Mouse (Mus musculus) CH12.LX (cell line): ENCODE data around the gene Arid4a. TPM values are rescaled to one million over a fixed set of nuclear protein-coding genes. Genes with fewer than 3 reads are reported as not detected.

ENCODE experiments used
- DNase-seq: peaks from one replicate; pipeline ENCODE4 v3.0.0-alpha.2; 2013; ENCODE audit errors: extremely low read depth
- H3K27ac ChIP-seq: 2 replicates; pipeline ENCODE4 v1.5.1; 2012; ENCODE audit warnings: low read depth, mild to moderate bottlenecking, control low read depth, moderate library complexity; ENCODE audit not compliant: insufficient read depth
- H3K27me3 ChIP-seq: replicated peaks from 2 replicates; pipeline ENCODE3; 2012; ENCODE audit warnings: inconsistent platforms
- H3K36me3 ChIP-seq, 2 experiments: replicated peaks in 1 of 2; 2 replicates each; pipeline versions ENCODE3 to v1.6.1; 2012; ENCODE audit warnings: inconsistent platforms in 1 of 2, low read length in 1 of 2, mild to moderate bottlenecking in 1 of 2, mixed read lengths in 1 of 2, moderate library complexity in 1 of 2; ENCODE audit not compliant: control insufficient read depth in 1 of 2, insufficient read depth in 1 of 2
- H3K4me1 ChIP-seq, 2 experiments: 2 replicates each; pipeline ENCODE4 v1.6.1; 2012; ENCODE audit warnings: inconsistent platforms in 1 of 2, moderate library complexity in 1 of 2; ENCODE audit not compliant: insufficient read depth in 2 of 2, control insufficient read depth in 1 of 2
- H3K4me2 ChIP-seq: 2 replicates; pipeline ENCODE4 v1.6.1; 2012; ENCODE audit warnings: low read depth, mild to moderate bottlenecking, control low read depth; ENCODE audit not compliant: poor library complexity, insufficient read depth, severe bottlenecking
- H3K4me3 ChIP-seq, 3 experiments: fragments of 150-350 bp in 1 of 3; sonication (generic) in 1 of 3; replicated peaks in 1 of 3; 2 replicates each; pipeline versions ENCODE3 to v1.5.1; 2011 to 2012; ENCODE audit warnings: low read depth in 2 of 3, low read length in 2 of 3, mild to moderate bottlenecking in 2 of 3, moderate library complexity in 2 of 3, control low read depth in 1 of 3, improper control_type of control experiment in 1 of 3, inconsistent platforms in 1 of 3, mixed read lengths in 1 of 3; ENCODE audit not compliant: poor library complexity in 1 of 3
- H3K79me2 ChIP-seq: replicated peaks from 2 replicates; pipeline ENCODE4 v1.6.1; 2012; ENCODE audit warnings: mild to moderate bottlenecking, moderate library complexity; ENCODE audit not compliant: control insufficient read depth, poor library complexity, insufficient read depth, severe bottlenecking; ENCODE audit errors: extremely low read depth
- H3K9ac ChIP-seq: 2 replicates; pipeline ENCODE4 v1.6.1; 2012; ENCODE audit warnings: low read depth, mild to moderate bottlenecking, control low read depth, moderate library complexity; ENCODE audit not compliant: insufficient read depth
- H3K9me3 ChIP-seq: replicated peaks from 2 replicates; pipeline ENCODE3; 2012; ENCODE audit warnings: low read length, inconsistent platforms, mixed read lengths
- BHLHE40 ChIP-seq: IDR thresholded peaks from 2 replicates; pipeline ENCODE4 v1.6.1; 2011; ENCODE audit warnings: mild to moderate bottlenecking, low read depth, low read length, improper control_type of control experiment
- CHD1 ChIP-seq: IDR thresholded peaks from 2 replicates; pipeline ENCODE4 v1.6.1; 2012; ENCODE audit warnings: low read depth, low read length, improper control_type of control experiment, inconsistent platforms
- CHD2 ChIP-seq: IDR thresholded peaks from 2 replicates; pipeline ENCODE4 v1.6.1; 2011; ENCODE audit warnings: low read length, improper control_type of control experiment
- E2F4 ChIP-seq: IDR thresholded peaks from 2 replicates; pipeline ENCODE4 v1.6.1; 2011; ENCODE audit warnings: low read depth, low read length, improper control_type of control experiment; ENCODE audit not compliant: insufficient replicate concordance
- ELF1 ChIP-seq: IDR thresholded peaks from 2 replicates; pipeline ENCODE4 v1.6.1; 2014; ENCODE audit warnings: low read depth, mild to moderate bottlenecking, inconsistent platforms, low read length, improper control_type of control experiment
- EP300 ChIP-seq: IDR thresholded peaks from 2 replicates; pipeline ENCODE4 v1.6.1; 2011; ENCODE audit warnings: low read length, improper control_type of control experiment
- ETS1 ChIP-seq: conservative IDR thresholded peaks from 2 replicates; pipeline ENCODE4 v1.6.1; 2012; ENCODE audit warnings: low read depth, mild to moderate bottlenecking, inconsistent platforms, low read length, improper control_type of control experiment, moderate library complexity
- GABPA ChIP-seq: IDR thresholded peaks from 2 replicates; pipeline ENCODE4 v1.6.1; 2012; ENCODE audit warnings: low read depth, low read length, improper control_type of control experiment, inconsistent platforms; ENCODE audit not compliant: insufficient replicate concordance
- HCFC1 ChIP-seq: IDR thresholded peaks from 2 replicates; pipeline ENCODE4 v1.6.1; 2012; ENCODE audit warnings: low read depth, mild to moderate bottlenecking, inconsistent platforms, low read length, improper control_type of control experiment
- IRF4 ChIP-seq: IDR thresholded peaks from 2 replicates; pipeline ENCODE4 v1.6.1; 2014; ENCODE audit warnings: low read depth, mild to moderate bottlenecking, inconsistent platforms, low read length, improper control_type of control experiment
- KAT2A ChIP-seq: IDR thresholded peaks from 2 replicates; pipeline ENCODE4 v1.6.1; 2012; ENCODE audit warnings: low read length, improper control_type of control experiment, inconsistent platforms; ENCODE audit not compliant: insufficient replicate concordance
- MAX ChIP-seq: IDR thresholded peaks from 2 replicates; pipeline ENCODE4 v1.6.1; 2011; ENCODE audit warnings: low read length, improper control_type of control experiment
- MAZ ChIP-seq: IDR thresholded peaks from 2 replicates; pipeline ENCODE4 v1.6.1; 2012; ENCODE audit warnings: low read depth, mild to moderate bottlenecking, inconsistent platforms, low read length, improper control_type of control experiment, moderate library complexity
- MEF2A ChIP-seq: IDR thresholded peaks from 2 replicates; pipeline ENCODE4 v1.6.1; 2014; ENCODE audit warnings: low read depth, mild to moderate bottlenecking, inconsistent platforms, low read length, improper control_type of control experiment, borderline replicate concordance
- MXI1 ChIP-seq: IDR thresholded peaks from 2 replicates; pipeline ENCODE4 v1.6.1; 2011; ENCODE audit warnings: mild to moderate bottlenecking, low read depth, low read length, improper control_type of control experiment
- MYC ChIP-seq: IDR thresholded peaks from 2 replicates; pipeline ENCODE4 v1.6.1; 2011; ENCODE audit warnings: low read depth, mild to moderate bottlenecking, improper control_type of control experiment, low read length
- NRF1 ChIP-seq: IDR thresholded peaks from 2 replicates; pipeline ENCODE4 v1.6.1; 2014; ENCODE audit warnings: low read depth, mild to moderate bottlenecking, inconsistent platforms, low read length, improper control_type of control experiment, moderate library complexity
- POLR2A ChIP-seq: IDR thresholded peaks from 2 replicates; pipeline ENCODE4 v1.6.1; 2011; ENCODE audit warnings: low read depth, mild to moderate bottlenecking, improper control_type of control experiment, low read length
- RCOR1 ChIP-seq: conservative IDR thresholded peaks from 2 replicates; pipeline ENCODE4 v1.6.1; 2012; ENCODE audit warnings: low read depth, mild to moderate bottlenecking, inconsistent platforms, low read length, improper control_type of control experiment
- TCF12 ChIP-seq: IDR thresholded peaks from 2 replicates; pipeline ENCODE4 v1.6.1; 2014; ENCODE audit warnings: low read depth, mild to moderate bottlenecking, inconsistent platforms, low read length, improper control_type of control experiment
- UBTF ChIP-seq: IDR thresholded peaks from 2 replicates; pipeline ENCODE4 v1.6.1; 2012; ENCODE audit warnings: low read depth, mild to moderate bottlenecking, inconsistent platforms, low read length, improper control_type of control experiment, moderate library complexity
- ZC3H11A ChIP-seq: IDR thresholded peaks from 2 replicates; pipeline ENCODE4 v1.6.1; 2012; ENCODE audit warnings: low read depth, mild to moderate bottlenecking, inconsistent platforms, low read length, improper control_type of control experiment
- ZMIZ1 ChIP-seq: IDR thresholded peaks from 2 replicates; pipeline ENCODE4 v1.6.1; 2012; ENCODE audit warnings: low read depth, mild to moderate bottlenecking, inconsistent platforms, low read length, improper control_type of control experiment
- dilution Hi-C: fragments of 300-500 bp; cut with MboI; formaldehyde crosslinking; loops from 2 replicates; pipeline ENCODE4 v1.14.3; 2020; ENCODE audit warnings: low sequenced_read_pairs; ENCODE audit not compliant: extremely low pct_unique_long_range_greater_than_20kb, extremely low pct_ligation_motif_present
- in situ Hi-C: fragments of 300-500 bp; cut with MboI; formaldehyde crosslinking; loops from 3 replicates; pipeline ENCODE4 v1.14.3; 2019; ENCODE audit warnings: low sequenced_read_pairs, low pct_ligation_motif_present, low pct_unique_long_range_greater_than_20kb, mixed read lengths
- polyA plus RNA-seq: library from polyadenylated mRNA; unstranded; fragments of >175 nt; gene quantifications from 2 replicates; pipeline ENCODE4 v1.2.1, GENCODE M21; 2012; ENCODE audit warnings: low read depth; ENCODE audit not compliant: insufficient read length
- total RNA-seq, 2 experiments: library from RNA; depleted of rRNA; stranded (reverse); fragments of 300-350 nt in 1 of 2; fragments of >200 nt in 1 of 2; gene quantifications; 2 replicates each; pipeline ENCODE4 v1.2.3; 2012 to 2014

Arid4a gene
- total and polyA plus RNA-seq, 3 experiments = 8.0 to 20.8 (median 9.7) TPM

DNA sequence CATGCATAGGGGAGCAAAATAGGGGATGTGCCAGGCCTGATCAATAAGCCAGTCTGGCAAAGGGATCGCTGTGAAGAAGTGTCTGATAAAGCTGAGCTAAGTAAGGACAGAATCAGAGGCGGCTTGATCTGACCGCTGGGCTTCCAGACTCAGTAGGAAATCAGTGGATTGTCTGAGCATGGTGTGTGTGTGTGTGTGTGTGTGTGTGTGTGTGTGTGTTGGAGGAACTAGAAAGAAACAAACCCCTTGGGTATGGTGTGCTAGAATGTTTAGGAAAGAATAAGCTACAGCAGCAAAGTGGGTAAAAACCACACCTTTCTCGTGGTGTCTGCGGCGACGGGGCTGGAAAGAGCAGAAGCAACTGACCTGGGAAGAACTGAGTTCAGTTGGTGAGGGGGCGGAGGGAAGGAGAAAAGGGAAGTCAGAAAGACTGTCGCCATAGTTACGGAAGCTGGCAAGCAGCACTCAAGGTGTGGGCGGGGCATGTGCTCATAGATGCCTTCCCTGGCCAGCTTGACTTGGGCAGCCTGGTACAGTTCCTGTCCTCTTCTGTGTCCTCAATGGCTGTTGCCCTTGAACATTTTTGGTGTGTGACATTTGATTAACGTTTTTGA lies 98.0 kb downstream of the Arid4a start:
- no peaks in the 10 kb centered on the region for H3K79me2 ChIP-seq
- H3K9ac ChIP-seq = no peak overlapping the region
- dilution Hi-C loops = no loop called here
- in situ Hi-C loops = no loop called here
- H3K4me2 ChIP-seq = peak overlapping the region; percentile 52
- no peak overlapping the region for H3K27ac ChIP-seq
- H3K4me3 ChIP-seq = peak overlapping the region in 1 of 3 experiments; percentile 32
- H3K4me1 ChIP-seq = peaks cover 6 to 13% of the 10 kb centered on the region in 2 experiments
- peak; percentile 95 for DNase-seq
- H3K27me3 ChIP-seq = no peaks in the 10 kb centered on the region
- H3K9me3 ChIP-seq = no peaks in the 10 kb centered on the region
- no peaks in the 10 kb centered on the region for H3K36me3 ChIP-seq
- peak; percentile 34; the same call in 1 of the 2 replicates for TF ChIP-seq MAZ
- TF ChIP-seq ZMIZ1 = no peak
- TF ChIP-seq POLR2A = 0 out of 2 replicates have a peak, but pooled peaks have one; percentile 39
- 0 out of 2 replicates have a peak, but pooled peaks have one; percentile 19 for TF ChIP-seq NRF1
- no peak for TF ChIP-seq RCOR1
- 0 out of 2 replicates have a peak, but pooled peaks have one; percentile 14 for TF ChIP-seq MAX
- peak; percentile 87 for TF ChIP-seq MXI1
- TF ChIP-seq ELF1 = peak; percentile 68
- TF ChIP-seq MYC = peak; percentile 65; the same call in 1 of the 2 replicates

DNA sequence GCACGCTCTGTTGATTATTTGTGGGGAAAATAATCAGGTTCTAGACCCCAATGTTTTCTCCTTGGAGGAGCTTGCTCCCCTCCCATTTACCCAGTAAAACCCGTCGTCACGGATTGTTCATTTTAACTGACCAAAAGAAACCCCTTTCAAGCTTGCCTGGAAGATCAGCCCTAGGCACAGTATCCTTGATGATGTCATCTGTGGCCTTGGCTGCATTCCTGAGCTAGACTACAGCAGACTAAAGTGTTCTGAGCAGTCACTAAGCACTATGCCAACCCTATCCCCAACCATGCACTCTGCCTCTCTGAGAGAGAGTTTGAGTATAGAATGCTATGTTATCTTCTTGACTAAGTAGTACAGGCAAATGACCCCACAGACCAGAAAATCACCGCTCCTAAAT lies 100.6 kb downstream of the Arid4a start:
- no peaks in the 10 kb centered on the region for H3K27me3 ChIP-seq
- no peaks in the 10 kb centered on the region for H3K79me2 ChIP-seq
- H3K4me3 ChIP-seq = no peak overlapping the region
- no peak for DNase-seq
- H3K4me2 ChIP-seq = no peak overlapping the region
- dilution Hi-C loops (no loop called here), in situ Hi-C loops (no loop called here)
- no peak for TF ChIP-seq NRF1
- TF ChIP-seq GABPA = no peak
- no peak for TF ChIP-seq KAT2A
- no peak for TF ChIP-seq ETS1
- no peak for TF ChIP-seq E2F4
- TF ChIP-seq TCF12 = no peak
- TF ChIP-seq ZC3H11A = no peak
- TF ChIP-seq POLR2A = no peak
- no peak for TF ChIP-seq MYC
- TF ChIP-seq CHD1 = no peak
- TF ChIP-seq EP300 = no peak
- TF ChIP-seq MAX = no peak
- no peak for TF ChIP-seq MEF2A
- TF ChIP-seq HCFC1 = no peak
- no peak for TF ChIP-seq IRF4
- no peak for TF ChIP-seq RCOR1
- TF ChIP-seq BHLHE40 = no peak
- TF ChIP-seq UBTF = no peak
- TF ChIP-seq CHD2 = no peak
- peaks cover 6 to 13% of the 10 kb centered on the region in 2 experiments for H3K4me1 ChIP-seq
- H3K27ac ChIP-seq = no peak overlapping the region
- peaks cover 0 to 10% of the 10 kb centered on the region in 2 experiments for H3K36me3 ChIP-seq
- no peak overlapping the region for H3K9ac ChIP-seq
- H3K9me3 ChIP-seq = no peaks in the 10 kb centered on the region
